Mouse (Mus musculus): ENCODE data around the gene Cdk15.

- TF ChIP-seq CTCF (IDR thresholded peaks at IDR 0.05; ENCODE audit: low read depth, low read length) (no peak), POLR2A (IDR thresholded peaks at IDR 0.05; ENCODE audit: extremely low read depth, insufficient read depth, low read length) (no peak)
Measured at GRCm38 (mm10) chr1:59383049-59383610, 126.4 kb downstream of the Cdk15 start.
